Mouse (Mus musculus): ENCODE data around the gene Rab40b.
A peak's percentile ranks its signal among the peaks of the same experiment; 100 is the strongest.

Rab40b gene

GRCm38 (mm10) chr11:121387750-121388553 lies at the start of gene Rab40b:
Gene Rab40b (minus strand): TSS chr11:121388251.
- peak; percentile 93 for ATAC-seq (ENCODE audit: insufficient number of reproducible peaks, low FRiP score, low TSS enrichment)

- ATAC-seq (ENCODE audit: insufficient number of reproducible peaks, low FRiP score, low TSS enrichment), result no peak
These were observed 49.2 kb upstream of the Rab40b start for GRCm38 (mm10) chr11:121437236-121437635.

GRCm38 (mm10) chr11:121434156-121435155 lies 46.4 kb upstream of the Rab40b start, which contains the start of gene Fn3k:
Gene Fn3k (plus strand): TSS chr11:121434913.
- peak; percentile 97 for ATAC-seq (ENCODE audit: insufficient number of reproducible peaks, low FRiP score, low TSS enrichment)

DNA sequence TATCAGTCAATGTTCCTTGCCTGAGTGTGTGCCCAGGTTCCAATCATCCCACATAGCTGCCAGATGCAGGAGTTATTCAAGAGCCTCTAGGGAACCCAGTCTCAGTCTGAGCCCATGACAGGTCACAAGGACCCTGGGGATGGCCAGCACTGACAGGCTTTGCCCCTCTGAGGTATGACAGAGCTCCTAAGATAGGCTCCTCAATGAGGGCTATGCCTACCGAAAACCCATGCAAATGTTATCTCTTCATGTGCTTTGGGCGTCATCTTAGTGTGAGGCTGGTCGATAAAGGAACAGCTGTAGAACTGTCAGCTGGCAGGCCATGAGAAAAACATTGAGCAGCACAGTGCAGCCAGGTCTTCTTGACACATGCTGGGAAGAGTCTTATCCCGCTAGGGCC lies 45.3 kb upstream of the Rab40b start:
- ATAC-seq (ENCODE audit: insufficient number of reproducible peaks, low FRiP score, low TSS enrichment), result no peak

GRCm38 (mm10) chr11:121421553-121422173 lies 33.6 kb upstream of the Rab40b start:
- ATAC-seq (ENCODE audit: insufficient number of reproducible peaks, low FRiP score, low TSS enrichment), result no peak; the same call in 1 of the 2 replicates

GRCm38 (mm10) chr11:121420830-121421552 lies 32.9 kb upstream of the Rab40b start, which contains the start of gene Fn3krp:
Gene Fn3krp (plus strand): TSS chr11:121421401.
- ATAC-seq (ENCODE audit: insufficient number of reproducible peaks, low FRiP score, low TSS enrichment), result peak; percentile 98

- no peak for ATAC-seq (ENCODE audit: insufficient number of reproducible peaks, low FRiP score, low TSS enrichment)
These were observed 32.3 kb upstream of the Rab40b start for GRCm38 (mm10) chr11:121420379-121420778.

DNA sequence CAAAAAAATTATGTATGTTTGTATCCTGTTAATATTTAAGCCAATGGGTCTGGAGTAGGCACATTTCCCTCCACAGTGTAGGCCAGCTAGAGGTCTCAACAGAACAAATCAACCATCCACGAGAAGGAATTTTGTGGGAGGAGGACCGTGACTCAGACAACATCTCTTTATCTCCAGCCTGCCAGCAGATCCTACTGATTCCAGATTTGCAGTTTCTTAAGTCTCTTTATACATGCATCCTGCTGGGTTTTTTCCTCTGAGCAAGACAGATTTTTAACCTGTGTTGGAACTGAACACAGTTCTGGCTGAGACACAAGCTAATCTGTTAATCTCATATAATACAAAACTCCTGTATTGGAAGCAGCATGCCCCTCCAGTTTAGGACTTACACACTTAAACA lies 30.9 kb upstream of the Rab40b start:
- no peak for ATAC-seq (ENCODE audit: insufficient number of reproducible peaks, low FRiP score, low TSS enrichment)

GRCm38 (mm10) chr11:121417971-121418370 lies 29.9 kb upstream of the Rab40b start:
- no peak for ATAC-seq (ENCODE audit: insufficient number of reproducible peaks, low FRiP score, low TSS enrichment)

- no peak for ATAC-seq (ENCODE audit: insufficient number of reproducible peaks, low FRiP score, low TSS enrichment)
These were observed 27.3 kb upstream of the Rab40b start for GRCm38 (mm10) chr11:121415351-121415750.

DNA sequence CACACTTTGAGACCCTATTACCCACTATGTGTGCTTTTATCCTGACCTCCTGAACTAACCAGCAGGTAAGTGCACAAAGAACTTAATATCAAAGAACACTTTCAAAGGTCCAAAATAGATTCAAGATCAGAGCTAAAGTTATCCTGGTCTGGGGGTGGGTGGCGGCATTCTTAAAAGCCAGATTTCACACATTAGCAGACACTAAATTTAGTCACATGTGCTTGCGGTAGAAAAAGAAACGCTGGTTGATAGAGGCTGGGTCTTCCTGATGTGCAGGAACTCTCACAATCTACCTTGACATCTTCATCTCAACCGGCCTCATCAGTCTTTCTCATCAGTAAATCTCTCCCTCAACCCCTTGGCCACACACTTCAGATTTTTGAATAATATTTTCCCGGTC lies 26.7 kb upstream of the Rab40b start:
- no peak for ATAC-seq (ENCODE audit: insufficient number of reproducible peaks, low FRiP score, low TSS enrichment)

DNA sequence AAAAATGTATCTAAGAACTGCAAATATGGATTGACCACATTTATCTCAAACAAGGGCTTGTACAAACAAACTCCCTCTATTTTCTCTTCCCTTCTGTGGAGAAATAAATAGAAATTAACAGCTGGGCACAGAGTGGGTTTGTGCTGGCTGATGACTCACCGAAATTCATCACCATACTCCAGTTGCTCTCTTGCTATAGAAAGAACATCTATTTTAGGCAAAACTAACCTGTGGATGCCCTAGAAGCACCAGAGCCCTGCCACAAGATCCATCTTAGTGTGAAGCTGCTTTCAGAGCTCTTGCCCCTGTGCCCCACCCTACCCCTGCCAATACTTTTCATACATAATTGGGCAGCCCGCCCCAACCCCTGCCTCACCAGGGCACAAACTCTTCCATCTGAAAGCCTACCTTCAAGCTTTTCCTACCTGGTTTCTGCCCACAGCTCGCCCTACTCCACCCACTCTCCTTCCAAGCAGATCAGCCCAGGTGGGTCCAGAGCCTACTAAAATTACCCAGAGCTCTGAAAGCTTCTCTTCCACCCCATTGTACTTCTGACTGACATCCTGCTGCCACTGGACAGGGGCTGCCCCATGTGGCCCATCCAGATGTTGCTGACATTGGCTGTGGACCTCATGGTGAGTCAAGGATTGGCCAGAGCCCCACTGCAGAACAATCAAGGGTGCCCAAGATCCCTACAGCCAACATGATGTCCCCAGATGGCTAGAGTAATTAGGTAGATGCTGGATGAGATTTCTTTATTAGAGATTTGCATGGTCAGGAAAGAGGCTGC lies 19.5 kb upstream of the Rab40b start:
- ATAC-seq (ENCODE audit: insufficient number of reproducible peaks, low FRiP score, low TSS enrichment), result no peak

DNA sequence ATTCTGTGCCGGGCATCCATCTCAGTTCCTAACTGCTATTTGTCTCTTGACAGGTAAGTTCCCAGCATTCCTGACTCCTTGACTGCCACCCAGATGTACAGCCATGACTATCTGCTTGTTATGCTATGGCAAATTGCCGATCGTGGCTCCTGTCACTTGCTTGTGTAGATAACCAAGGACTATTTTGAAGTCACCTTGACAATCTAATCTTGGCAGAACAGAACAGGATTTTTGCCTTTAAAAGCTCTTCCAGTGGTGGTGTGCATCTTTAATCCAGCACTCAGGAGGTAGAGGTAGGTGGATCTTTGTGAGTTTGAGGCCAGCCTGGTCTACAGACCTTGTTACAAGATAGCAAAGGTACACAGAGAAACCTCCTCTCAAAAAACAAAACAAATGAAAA lies 4.4 kb upstream of the Rab40b start:
- ATAC-seq (ENCODE audit: insufficient number of reproducible peaks, low FRiP score, low TSS enrichment), result no peak

DNA sequence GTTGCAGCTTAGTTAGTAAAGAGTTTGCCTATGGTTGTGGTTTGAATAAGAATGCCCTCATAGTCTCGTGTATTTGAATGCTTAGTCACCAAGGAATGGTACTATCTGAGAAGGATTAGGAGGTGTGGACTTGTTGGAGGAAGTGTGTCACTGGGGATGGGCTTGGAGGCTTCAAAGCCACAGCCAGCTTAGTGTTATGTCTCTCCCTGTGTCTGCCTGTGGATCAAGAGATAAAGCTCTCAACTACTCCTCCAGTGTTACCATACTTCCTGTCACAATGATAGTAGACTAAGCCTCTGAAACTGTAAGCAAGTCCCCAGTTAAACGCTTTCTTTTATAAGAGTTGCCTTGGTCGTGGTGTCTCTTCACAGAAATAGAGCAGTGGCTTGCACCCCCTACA lies 2.7 kb upstream of the Rab40b start:
- ATAC-seq (ENCODE audit: insufficient number of reproducible peaks, low FRiP score, low TSS enrichment), result no peak

DNA sequence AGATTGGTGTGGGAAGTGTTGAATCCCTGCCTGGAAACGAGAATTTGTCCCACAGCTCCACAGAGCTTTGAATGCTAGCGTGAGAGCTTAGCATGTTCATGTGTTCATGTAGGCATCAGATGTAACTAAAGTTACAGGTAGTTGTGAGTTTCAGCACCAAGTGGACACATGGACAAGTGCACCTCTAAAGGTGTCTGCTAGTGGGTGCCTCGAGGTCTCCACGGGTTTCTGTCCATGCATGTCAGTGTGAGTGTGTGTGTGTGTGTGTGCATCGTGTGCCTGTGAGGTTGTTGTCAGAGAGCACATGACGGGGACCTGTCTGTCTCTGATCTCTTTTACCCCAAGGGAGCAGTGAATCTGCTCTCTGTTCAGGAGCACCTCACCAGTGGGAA lies 499 bp upstream of the Rab40b start:
- ATAC-seq (ENCODE audit: insufficient number of reproducible peaks, low FRiP score, low TSS enrichment), result no peak

- no peak for ATAC-seq (ENCODE audit: insufficient number of reproducible peaks, low FRiP score, low TSS enrichment)
These were observed 7.8 kb downstream of the Rab40b start for GRCm38 (mm10) chr11:121380294-121380693.

DNA sequence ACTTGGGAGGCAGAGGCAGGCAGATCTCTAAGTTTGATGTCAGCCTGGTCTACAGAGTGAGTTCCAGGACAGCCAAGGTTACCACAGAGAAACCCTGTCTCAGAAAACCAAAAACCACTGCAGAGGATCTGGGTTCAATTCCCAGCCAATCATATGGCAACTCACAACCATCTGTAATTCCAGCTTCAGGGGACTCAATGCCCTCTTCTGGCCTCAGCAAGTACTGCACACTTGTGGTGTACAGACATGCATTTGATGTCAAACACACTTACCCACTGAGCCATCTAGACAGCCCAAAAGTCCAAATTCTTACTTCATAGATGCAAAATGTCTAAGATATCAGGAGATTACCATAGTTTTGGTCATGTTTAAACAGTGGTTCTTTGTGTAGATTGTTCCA lies 9.4 kb downstream of the Rab40b start:
- ATAC-seq (ENCODE audit: insufficient number of reproducible peaks, low FRiP score, low TSS enrichment), result no peak

GRCm38 (mm10) chr11:121373305-121373704 lies 14.7 kb downstream of the Rab40b start:
- ATAC-seq (ENCODE audit: insufficient number of reproducible peaks, low FRiP score, low TSS enrichment), result no peak

DNA sequence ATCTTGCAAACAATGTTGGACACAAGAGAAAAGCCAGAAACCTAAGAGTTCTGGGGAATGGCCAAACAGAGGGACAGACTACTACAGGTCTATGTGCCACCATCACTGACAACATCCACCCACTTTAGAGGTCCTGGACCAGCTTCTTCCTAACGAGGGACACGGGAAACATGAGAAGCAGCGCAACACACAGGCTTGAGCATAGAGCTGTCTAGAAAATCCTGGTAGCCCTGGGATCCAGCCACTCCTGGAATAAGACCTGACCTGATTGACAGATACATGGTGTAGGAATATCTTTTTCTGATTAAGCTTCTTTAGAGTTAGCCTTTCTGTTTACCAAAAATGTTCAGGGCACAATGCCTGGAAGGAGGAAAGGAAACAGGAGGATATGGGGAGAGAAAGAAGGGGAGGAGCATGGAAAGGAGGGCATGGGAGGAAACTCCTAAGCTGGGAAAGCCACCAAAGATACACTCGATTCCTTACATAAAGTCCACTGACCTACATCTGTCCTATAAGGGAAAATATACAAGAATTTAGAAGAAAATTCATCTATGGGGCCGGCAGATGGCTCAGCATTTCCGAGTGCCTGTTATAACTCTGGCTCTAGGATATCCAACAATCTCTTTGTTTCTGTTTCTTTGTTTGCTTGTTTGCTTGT lies 17.6 kb downstream of the Rab40b start:
- ATAC-seq (ENCODE audit: insufficient number of reproducible peaks, low FRiP score, low TSS enrichment), result no peak

Measured in cerebellum, adult (tissue).